Mouse (Mus musculus) mature B cell (primary cell): ENCODE measurements around the gene Vcp.

Experiments used
- in situ Hi-C: fragments of 300-500 bp; cut with MboI; formaldehyde crosslinking; loops from 2 replicates; pipeline ENCODE4 v1.14.3; 2019

The Vcp gene

GRCm38 (mm10) chr4:42945043-42945442, 55.3 kb downstream of the Vcp start:
- in situ Hi-C loops, result no loop called here

GRCm38 (mm10) chr4:42944185-42944584, 56.1 kb downstream of the Vcp start:
- in situ Hi-C loops, result no loop called here

GRCm38 (mm10) chr4:42943341-42943740, 57.0 kb downstream of the Vcp start:
- in situ Hi-C loops, result no loop called here

GRCm38 (mm10) chr4:42941396-42941795, 58.9 kb downstream of the Vcp start:
- in situ Hi-C loops, result no loop called here

- in situ Hi-C loops, result no loop called here
Observed at GRCm38 (mm10) chr4:42933630-42934029, 66.7 kb downstream of the Vcp start.

- in situ Hi-C loops, result no loop called here
Observed at GRCm38 (mm10) chr4:42932229-42932969, 67.9 kb downstream of the Vcp start.
